Mouse (Mus musculus) mesoderm, embryonic 11.5 days (tissue): ENCODE measurements around the gene Stpg4.

ENCODE experiments used
- DNase-seq: peaks from one replicate; pipeline ENCODE4 v3.0.0-alpha.2; 2012; ENCODE audit warnings: low read depth, low spot score

Gene Stpg4

DNA sequence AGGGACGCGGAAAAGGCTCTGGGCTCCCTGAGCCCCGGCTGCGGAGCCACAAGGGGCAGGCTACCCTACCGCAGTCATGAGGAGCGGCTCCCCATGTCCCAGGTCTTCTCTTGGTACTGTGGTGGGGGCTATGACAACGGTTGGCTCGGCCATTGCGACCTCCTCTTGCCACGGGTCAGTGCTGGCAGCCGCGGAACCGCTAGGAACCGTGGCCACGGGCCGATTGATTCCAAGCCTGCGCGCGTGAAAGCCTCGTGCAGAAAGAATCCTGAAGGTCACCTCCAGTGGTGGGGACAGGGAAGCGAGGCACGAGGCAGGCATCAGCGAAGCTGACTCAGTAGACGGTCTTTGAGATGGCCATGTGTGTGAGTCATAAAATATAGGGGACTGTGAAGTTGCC lies at the start of gene Stpg4:
TSS of gene Stpg4 (minus strand) at position 231 of the 400 bp plus-strand sequence.
- DNase-seq: no peak

DNA sequence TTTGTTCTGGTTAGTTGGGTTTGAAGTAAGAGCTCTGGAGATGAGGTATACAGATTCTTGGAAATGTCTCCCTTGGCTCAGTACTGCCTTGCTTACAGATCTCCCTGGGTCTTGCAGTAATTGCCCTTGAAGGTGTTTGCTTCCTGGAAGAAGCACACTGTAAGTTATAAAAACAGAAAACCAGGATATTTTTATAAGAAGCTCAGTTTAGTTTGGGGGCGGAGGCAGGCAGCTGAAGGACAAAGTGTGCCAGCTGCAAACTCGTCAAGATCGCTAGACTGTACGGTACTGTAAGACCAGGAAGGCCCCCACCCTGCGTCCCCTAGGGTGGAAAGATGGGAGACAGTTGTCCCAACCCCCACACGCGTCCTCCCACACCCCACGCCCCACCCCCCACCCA lies 47.8 kb upstream of the Stpg4 start:
- no peak for DNase-seq

DNA sequence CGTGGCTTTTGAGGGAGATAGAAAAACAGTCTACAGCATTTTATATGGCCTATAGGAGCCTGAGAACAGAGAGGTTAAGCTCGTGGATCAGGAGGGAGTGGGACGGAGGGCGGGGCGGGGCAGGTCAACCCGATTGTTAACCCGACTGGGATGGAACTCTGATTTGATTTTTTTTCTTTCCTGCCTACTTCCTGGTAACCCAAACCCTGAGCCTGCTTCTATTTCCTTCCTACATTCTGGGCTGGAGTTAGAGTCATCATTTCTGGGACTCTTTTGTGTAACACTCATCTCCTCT lies 46.9 kb upstream of the Stpg4 start:
- no peak for DNase-seq

DNA sequence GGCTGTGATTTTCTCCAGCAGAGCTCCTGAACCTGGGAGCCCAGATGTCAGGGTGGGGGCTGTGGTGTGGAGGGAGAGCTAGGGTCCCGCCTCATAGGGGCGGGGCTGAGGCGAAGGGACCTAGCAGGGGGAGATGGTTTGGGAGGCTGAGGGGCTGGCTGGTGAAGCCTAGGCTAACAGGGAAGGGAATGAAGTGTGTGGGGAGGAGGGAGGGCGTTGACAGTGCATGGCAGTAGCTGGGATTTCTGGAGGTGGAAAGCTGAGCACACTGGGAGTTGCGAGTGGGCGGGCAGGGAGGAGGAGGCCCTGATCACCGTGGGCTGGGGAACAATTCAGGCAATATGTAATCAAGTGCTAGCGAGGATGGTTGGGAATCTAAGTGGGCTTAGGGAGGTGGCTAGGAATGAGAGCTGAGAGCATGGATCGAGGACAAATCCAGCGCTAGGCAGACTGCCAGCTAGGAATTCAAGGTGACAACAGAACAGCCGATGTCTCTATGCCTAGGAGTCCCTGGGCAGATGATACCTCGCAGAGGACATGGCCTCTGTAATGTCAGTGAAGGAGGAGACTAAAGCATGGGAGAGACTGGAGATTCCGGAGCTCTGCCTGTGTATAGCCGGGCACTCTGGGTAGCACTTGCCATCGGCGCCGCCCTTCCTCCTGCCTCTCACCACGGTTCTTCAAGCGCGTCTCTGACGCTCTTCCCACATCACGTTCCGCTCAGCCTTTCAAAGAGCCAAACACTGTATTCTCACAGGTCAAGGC lies 46.4 kb upstream of the Stpg4 start:
- DNase-seq: no peak

DNA sequence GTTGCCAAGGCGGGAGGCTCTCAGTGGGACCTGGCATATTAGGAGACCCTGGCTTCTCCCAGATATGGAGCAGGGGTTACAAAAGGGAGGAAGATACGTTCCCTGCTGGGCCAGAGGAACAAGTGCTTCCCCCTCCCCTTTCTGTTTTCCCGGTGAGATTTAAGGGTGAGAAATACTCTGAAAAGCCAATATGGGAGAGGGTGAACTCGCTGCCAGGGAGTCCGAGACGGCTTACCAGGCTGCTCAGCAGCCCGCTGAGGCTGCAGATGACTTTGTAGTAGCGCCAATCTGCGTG lies 45.8 kb upstream of the Stpg4 start:
- no peak for DNase-seq

DNA sequence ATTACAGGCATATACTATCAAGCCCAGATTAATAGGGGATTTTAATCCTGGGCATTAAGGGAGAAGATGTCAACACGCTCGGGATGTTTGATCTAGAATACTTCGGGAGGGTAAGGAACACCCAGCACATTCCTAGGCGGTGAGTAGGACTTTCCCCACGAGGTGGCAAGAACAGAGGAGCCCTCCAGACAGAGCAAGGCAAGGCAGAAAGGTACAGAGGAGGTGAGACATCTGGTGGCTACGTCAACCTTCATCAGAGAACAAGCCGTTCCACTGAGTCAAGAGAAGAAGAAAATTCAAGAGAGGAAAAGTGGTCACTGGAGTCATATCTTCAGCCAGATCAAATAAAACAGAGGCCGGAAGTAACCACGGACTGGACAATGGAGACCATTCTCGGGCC lies 45.3 kb upstream of the Stpg4 start:
- DNase-seq: no peak

DNA sequence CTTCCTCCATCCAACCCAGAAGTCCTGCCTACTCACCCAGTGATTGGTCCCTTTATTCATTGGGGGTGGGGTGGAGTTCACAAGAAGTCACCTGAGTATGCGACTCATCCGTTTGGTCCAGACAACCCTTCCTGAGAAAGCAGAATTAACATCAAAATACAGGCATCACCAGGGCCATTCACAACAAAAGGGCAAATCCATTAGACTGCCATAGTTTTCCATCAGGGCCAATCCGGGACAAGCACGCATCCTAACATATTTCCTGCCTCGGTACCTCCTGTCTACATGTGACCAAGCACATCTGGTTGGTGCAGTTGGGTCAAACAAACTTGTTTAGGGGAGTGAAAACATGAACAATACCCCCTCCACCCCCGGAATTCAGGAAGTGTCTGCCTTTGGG lies 44.1 kb upstream of the Stpg4 start:
- no peak for DNase-seq

DNA sequence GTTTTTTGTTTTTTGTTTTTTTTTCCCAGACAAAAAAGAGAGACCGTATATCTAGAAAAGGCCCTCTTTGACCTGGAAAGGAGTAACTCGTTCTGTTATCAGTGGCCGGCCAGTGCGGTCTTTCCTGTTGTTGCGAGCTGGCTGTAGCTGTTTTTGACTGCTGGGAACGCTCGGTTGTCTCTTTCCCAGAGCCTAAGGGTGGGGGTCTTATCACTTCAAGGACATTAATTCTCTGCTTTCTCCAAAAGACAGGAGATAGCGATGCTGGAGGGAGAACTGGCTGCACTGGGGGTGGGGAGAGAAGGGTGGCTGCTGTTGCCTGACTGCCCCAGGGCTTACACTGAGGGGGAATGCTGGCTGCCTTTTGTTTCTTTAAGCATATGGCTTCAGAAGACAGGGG lies 43.3 kb upstream of the Stpg4 start:
- DNase-seq: no peak

DNA sequence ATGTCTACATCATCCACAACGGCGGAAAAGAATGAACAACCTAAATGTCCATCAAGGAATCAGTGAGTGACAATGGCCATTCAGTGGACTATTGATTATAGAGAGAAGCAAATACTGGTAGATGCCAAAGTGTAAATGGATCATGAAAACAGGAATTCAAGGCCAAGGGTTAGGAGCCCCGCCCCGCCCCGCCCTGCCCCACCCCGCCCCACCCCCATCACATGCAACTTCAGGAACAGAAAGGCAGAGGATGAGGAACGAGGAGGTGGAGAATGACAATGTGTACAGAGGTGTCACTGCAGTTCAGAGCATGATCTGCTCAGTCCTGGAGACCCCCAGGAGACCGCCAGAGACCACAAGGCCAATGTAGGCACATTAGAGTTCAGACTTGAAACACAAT lies 42.7 kb upstream of the Stpg4 start:
- DNase-seq: no peak

DNA sequence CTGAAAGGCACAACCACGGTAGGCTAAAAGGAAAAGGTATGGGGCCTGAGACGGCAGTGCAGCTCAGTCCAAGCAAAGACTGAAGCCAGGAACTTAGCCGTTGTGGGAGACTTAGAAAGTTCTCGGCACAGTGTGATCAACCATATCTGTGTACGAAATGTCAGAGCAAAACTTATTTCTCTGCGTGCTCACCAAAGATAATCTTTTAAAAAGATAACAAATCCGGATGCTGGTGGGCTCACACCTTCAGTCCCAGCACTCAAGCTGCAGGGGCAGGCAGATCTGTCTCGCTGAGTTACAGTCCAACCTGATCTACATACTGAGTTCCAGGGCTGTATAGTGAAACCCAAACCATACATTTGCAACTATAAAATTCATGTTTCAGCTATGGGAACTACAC lies 41.9 kb upstream of the Stpg4 start:
- DNase-seq: no peak

DNA sequence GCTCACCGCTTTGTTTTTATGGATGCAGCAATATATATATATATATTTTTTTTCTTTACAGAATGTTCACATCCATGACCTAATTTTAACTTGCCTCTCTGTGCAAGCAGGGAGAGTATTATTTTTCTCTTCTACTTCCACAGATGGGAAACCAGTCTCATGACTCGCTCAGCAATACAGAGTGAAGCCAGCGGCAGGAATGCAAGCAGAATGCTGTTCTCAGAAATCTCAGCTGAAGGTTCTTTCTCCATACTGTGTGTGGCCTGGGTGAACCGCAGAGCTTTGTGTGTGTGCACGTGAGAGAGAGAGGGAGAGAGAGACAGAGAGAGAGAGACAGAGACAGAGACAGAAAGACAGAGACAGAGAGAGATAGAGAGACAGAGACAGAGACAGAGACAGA lies 41.1 kb upstream of the Stpg4 start:
- DNase-seq: no peak

DNA sequence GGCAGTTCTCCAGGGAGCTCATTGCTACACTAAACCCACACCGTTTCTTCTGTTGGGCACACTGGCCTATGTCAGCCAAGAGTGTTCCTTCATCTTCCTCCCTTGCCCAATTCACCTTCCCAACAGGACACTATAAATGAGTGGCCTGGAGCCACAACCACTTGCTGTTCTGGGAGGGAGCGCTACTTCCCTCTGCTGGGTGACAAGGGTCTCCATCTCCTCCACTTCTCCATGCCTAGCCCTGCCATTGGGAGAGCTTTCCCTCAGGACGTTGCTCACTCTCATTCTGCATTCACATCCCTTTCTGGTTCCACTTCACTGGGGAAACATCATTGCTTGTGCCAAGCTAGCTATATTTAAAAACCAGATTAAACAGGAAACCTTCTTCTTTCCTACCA lies 34.0 kb upstream of the Stpg4 start:
- DNase-seq: no peak

DNA sequence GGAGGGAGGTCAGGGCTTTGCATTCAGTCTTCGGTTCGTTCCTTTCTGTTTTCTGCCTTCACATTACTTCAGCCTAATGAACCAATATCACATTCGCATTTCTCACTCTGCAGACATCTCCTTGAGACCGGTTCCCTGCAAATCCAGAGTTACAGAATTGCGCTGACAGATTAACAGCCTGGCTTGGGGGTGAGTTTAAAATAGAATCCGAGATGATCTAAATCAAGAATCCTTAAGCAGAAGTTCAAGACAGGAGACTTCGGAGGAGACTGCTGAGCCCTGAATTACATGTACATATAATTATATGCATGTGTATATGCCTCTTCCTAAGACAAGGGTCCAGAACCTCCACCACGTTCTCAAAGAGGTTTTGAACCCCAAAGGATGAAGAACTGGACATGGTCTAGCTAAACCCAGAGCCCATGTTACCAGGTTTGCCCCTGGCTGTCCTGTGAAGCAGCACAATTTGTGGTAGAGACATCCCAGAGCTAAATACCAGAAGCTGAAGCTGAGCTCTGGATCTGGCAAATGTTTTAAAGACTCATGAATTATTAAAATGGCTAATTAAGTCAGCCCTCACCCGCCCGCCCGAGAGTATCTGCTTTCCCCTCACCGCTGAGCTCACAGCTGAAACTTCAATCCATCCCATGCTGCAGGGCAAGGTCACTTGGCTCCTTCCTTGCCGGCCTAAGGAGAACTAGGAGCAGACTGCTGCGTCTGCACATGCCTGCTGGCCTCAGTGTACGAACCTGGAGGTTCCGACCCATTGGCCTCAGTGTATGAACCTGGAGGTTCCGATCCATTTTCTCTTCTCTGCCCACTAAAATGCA lies 33.3 kb upstream of the Stpg4 start:
- no peak for DNase-seq

DNA sequence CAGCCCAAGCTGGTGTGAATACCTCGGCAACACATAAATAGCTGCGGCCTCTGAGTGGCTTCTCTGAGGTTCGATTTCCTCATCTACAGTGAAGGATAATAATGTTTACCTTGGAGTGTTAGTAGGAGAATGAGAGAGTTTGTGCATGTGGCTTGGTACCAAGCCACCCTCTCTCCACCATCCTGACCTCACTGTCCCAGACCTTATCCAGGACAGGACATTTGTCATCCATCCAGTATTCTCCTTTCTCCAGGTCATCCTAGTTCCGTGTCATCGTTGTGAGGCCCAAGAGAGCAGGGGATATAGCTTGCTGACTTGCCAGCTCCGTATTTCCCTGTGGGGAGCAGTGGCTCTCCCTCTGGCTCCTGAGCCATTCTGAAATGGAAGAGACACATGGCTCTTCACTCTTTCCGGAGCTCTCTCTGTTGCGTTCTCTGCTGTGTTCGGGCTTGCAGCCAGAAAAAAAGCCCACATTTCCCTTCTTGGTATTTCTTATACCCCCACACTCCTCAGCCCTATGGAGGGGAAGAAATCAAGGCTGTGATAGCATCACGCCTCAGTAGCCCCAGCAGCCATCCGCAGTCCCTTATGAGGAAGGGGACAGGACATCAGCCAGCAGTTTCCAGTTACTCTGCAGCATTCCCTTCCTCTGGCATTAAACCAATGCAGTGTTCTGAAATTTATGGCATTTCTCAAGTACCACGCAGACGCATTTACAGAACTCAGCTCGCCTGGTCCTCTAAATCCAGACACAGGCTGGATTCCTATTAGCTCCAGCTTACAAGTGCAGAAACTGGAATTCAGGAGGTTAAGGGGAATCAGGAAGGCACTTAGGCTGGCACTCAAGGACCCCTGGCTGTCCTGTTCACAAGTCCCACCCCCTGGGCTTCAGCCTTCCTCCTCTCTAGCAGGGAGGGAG lies 32.5 kb upstream of the Stpg4 start:
- peak; percentile 34 for DNase-seq

DNA sequence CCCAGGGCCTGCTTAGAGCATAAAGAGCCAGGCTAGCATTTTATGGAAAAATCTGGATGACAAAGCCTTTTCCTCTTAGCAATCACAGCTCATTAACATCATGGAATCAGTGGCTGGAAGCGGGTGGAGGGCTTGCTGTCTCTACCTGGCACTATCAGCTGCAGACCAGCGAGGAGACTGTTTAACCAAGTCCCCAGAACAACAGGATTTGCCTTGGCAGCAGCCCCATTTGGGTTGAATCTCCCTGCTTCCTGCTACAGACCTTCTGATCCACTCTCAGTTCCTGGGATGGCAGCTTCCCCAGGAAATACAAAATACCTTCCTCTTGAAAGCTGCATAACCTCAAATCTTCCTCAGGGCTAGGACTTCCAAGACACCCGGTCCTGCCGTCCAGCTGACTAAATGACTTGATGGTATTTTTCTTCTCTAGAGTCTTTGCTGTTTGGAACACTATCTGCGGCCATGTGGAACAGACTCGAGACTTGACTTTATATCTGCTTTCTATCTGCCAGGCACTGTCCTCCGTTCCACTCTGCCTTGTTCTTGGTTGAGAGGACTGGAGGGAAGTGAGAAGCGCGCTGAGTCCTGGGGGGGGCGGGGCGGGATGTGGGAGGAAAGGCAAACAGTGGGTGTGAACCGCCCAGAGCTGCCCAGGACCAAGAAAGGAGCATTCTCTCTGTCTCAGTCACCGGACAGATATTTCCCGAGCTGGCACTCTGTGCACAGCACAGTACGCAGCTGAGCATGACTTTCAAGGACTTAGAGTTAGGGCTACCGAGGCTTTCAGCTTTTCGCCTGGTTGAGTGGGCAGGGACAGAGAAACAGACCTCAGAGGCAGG lies 31.6 kb upstream of the Stpg4 start:
- peak; percentile 38 for DNase-seq

DNA sequence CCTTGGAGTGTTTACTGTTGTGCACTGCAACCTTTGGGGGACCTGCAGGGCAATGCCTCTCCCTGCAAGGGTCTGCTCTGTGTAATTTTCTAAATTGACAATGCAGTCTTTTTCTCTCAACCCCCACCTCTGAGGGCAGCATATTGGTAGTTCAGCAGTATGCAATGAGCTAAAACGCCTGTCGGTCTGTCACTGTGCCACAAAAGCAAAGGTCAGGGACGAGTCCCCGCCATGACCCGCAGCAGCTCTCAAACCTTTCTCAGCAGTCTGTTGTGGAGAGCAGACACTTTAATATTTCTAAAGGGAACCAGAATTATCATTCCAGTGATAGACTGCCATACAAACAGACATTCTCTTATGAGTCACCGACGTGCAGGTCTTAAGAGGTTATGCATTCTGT lies 30.4 kb upstream of the Stpg4 start:
- no peak for DNase-seq

DNA sequence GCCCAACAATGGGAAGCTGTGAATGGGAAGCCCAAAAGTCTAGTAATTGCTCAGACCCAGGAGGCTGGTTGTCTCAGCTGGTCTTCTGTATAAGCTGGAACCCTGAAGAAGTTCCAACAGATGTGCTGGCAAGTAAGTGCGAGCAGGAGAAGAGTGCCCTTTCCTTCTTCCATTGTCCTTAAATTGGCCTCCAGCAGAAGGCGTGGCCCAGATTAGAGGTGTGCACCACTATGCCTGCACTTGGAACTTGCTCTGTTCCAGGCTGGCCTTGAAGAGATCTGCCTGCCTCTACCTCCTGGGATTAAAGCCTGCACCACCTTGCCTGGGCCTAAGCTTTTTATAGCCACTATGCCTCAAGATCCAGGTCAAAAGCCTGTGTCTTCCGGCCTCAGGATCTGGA lies 26.6 kb upstream of the Stpg4 start:
- no peak for DNase-seq

DNA sequence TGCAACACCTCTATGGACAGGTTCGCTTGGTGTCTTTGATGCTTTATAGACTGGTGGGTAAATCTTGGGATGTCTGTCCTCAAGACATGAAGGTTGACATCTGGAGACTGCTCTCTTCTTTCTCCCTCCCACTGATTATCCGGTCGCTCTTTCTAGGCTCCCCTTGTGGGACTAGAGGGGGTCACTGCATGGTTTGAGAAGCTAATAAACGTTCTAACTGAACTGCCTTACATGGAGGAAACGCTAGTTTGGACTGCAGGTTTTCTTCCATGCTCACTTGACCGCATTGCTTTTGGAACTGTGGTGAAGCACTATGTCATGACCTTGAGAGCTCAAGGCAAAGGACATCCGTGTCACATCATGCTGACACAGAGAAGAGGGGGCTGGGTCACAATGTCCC lies 25.8 kb upstream of the Stpg4 start:
- DNase-seq: no peak

DNA sequence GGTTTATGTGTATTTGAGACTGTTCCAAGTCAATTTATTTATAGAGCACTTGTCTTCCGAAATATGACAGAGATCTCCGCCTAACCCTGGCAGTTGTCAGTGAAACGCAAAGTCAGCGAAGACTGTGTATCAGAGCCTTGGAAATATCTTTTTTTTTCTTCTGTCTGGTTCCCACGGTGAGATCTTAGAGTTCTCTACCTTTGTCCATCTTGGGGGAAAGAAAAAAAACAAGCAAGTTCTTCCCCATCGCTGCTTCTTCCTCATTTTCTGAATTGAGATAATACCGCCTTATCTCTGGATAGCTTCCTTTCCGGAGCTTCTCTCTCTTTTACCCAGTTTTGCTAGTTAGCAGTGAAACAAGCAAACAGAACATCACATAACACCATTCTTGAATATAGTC lies 21.3 kb upstream of the Stpg4 start:
- no peak for DNase-seq

DNA sequence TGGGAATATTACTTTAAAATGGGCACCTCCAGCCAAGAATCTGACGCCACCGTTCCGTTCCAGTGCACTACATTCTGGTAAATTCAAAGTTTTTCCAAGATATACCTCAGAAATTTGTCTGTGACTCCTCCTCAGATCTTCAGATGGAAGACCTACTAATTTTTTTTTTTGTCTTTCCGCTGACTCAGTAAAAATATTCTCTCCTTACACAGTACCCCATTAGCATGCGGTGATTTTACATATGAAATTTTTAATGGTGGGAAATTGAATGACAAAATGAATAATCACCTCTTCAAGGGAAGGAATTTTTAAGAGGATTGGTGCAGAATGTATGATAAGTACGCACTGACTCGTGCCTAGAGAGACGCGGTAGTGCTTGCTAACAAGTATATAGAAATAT lies 20.8 kb upstream of the Stpg4 start:
- no peak for DNase-seq

DNA sequence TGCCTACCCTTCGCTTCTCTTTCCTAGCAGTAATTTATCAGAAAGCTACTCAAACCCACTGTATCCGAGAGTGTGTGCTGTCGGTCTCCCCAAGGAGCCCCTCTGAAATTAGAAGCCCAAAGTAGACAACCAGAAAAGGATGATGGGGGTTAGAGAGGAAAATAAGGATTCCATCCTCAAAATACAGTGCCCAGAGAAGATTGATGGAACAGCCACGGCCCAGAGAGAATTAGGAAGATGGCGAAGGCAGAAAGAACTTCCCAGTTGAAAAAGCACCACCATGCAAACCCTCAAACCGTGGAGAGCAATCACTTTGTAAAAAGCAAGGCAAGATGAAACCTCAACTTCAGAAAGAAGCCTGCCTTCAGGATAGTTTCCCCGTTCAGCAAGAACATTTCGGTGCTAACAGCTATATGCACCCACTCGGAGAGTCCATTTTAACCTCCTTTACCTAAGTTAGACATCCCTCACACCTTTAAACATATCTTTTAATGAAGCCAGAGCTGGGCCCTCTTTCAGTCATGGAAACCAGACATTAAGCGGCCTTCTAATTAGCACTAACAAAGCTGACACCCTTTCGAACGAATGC lies 20.2 kb upstream of the Stpg4 start:
- DNase-seq: no peak
